Mouse (Mus musculus): Measurements from ENCODE around the gene Syt12.

The Syt12 gene

DNA sequence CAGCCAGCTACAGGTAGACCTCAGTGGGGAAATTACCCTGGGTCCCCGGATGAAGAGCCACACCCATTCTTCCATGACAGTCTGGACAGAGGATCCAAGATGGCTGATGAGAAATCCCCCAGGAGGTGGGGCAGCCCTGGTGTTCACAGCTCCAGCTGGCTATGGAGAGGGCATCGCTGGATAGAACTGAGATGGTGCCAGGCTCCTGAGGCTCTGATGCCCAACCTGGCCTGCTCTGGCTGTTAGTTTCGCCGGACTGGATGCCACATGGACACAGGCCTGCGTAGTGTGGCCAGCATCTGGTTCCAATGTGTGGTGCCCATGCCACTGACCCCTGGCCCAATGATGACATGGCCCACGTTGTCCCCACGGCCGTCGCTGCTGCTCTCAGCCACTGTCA, 29.8 kb downstream of the Syt12 start:
- DNase-seq (ENCODE audit: low read depth) = no peak

DNA sequence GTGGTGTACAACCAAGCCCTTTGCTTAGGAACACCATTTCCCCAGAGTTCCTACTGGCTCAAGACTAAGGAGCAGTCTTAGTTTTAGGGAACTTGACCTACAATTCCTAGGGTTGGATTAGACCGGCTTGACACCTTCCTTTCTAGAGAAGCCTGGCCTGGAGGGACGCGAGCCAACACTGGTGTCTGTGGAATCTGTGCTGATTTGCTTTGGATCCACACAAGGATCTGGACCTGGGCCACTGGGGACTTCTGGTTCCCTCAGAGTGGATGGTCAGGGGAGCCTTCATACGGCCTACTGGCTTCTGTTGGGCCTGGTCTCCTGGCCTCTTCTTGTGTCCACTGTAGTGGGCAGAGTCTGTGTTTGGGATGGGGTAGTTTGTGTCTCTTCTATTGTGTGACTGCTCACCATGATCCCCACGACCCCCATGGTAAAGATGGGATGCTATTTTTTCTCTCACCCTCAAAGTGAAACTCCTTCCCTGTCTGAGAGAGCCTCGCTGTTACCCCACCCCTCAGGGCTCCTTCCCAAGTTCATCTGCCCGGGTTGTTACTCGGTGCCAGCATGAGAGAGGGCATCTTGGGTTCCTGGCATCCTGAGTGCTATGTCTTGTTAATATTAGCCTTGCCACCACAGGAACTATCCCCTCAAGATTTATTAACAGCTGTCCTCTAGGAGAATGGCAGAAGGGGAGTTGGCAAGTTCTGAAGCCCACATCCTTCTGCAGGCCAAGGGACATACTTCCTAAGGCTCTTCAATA, 30.4 kb downstream of the Syt12 start:
- DNase-seq (ENCODE audit: low read depth) = no peak

GRCm38 (mm10) chr19:4442408-4442807, 34.8 kb downstream of the Syt12 start:
- DNase-seq (ENCODE audit: low read depth) = peak; percentile 93

DNA sequence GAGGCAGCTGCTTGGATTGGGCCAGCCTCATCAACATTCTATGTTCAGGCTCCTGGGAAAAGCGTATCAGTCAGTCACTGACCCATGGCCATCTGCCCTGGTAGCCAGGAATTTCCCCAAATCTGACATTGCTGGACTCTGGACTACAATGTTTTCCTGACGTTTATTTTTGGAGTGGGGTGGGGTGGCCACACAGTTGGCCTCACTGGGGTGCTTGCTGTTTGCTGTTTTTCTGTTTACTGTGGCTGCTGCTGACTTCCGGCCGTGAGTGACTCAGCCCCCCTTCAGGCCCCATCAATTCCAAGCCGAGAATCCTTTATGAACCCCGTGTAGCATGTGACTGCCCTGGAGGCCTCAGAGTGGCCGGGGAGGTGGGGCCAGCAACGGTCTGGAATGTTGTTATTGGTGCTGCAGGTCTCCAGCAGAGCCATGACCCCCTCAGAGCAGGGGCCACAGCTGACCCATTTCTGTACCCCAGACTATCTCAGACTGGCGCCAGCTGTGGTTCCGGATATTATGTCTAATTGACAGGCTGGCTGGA, 35.6 kb downstream of the Syt12 start:
- peak; percentile 76 for DNase-seq (ENCODE audit: low read depth)

GRCm38 (mm10) chr19:4441090-4441591, 36.1 kb downstream of the Syt12 start:
- DNase-seq (ENCODE audit: low read depth) = peak; percentile 74

DNA sequence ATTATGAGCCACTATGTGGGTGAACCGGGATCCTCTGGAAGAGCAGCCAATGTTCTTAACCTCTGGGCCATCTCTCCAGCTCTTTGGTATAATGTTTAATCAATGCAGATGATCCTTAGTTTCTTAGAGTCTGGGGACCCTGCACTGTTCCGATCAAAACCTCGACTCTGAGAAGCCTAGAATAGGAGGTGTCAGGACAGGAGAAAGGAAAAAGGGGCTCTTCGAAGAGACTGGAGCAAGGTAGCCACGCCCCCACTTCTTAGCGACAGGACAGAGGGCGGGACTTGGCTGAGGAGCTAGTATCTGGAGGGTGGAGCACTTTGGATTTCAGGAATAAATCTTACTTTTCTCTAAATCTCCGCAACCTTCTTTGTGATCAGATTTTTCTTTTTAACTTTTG, 37.0 kb downstream of the Syt12 start:
- DNase-seq (ENCODE audit: low read depth) = peak; percentile 78

DNA sequence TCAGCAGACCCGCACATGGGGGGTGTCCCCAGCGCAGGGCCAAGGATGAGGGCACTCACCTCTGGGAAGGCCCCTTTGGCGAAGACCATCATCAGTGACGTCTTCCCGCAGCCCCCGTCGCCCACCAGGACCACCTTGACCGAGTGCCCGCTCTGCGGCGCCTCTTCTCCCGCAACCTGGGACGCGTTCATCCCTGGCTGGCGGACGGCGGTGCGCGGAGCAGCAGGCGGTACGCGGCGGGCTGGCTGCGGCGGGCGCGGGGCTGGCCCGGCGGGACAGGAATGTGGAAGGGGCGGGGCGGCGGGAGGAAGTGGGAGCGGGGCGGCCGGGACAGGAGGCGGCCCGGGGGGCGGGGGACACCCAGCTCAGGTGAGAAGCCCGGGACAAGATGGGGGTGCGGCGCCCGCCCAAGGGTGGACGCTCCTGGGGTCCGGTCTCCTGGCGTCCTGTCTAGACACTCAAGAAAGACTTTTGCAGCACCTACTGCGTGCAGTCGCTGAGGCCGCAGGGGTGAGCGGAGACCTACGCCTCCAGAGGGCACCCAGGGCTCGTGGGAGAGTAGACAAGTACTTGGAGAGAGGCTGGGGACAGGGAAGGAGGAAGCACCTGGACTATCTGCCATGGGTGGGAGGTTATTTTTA, 38.0 kb downstream of the Syt12 start, which contains the start of gene Rhod:
Rhod (minus strand) TSS at position 272 of the 641 bp plus-strand sequence.
- peak; percentile 73 for DNase-seq (ENCODE audit: low read depth)

GRCm38 (mm10) chr19:4438791-4439160, 38.5 kb downstream of the Syt12 start:
- DNase-seq (ENCODE audit: low read depth) = no peak

- peak; percentile 64 for DNase-seq (ENCODE audit: low read depth)
Observed at GRCm38 (mm10) chr19:4437886-4438285, 39.4 kb downstream of the Syt12 start.

- no peak for DNase-seq (ENCODE audit: low read depth)
Observed at GRCm38 (mm10) chr19:4436254-4436653, 41.0 kb downstream of the Syt12 start.

DNA sequence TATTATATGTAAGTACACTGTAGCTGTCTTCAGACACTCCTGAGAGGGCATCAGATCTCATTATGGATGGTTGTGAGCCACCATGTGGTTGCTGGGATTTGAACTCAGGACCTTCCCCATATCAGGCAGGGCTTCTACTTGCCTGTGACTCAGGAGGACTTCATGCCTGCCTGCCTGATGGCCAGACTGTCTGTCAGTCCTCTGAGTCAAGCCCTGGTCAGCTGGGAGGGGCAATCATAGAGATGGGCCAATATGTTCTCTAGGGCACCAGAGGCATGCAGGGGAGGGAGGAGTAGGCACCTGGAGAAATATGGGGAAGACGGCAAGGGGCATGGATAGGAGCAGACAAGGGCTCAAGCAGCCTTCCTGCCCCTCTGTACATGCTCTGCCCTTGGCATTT, 42.2 kb downstream of the Syt12 start:
- DNase-seq (ENCODE audit: low read depth) = no peak

DNA sequence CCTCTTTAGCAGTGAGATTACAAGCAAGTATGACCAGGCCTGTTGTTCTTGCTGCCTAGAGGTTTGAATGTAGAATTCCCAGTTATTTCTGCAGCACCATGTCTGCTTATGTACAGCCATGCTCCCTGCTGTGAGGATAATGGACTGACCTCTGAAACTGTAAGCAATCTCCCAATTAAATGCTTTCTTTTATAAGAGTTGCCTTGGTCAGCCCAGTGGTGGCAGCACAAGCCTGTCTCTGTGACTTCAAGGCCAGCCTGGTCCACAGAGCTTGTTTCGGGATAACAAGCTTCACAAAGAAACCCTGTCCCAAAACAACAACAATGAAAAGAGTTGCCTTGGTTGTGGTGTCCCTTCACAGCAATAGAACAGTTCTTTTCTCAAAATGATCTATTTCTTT, 43.5 kb downstream of the Syt12 start:
- DNase-seq (ENCODE audit: low read depth) = no peak

DNA sequence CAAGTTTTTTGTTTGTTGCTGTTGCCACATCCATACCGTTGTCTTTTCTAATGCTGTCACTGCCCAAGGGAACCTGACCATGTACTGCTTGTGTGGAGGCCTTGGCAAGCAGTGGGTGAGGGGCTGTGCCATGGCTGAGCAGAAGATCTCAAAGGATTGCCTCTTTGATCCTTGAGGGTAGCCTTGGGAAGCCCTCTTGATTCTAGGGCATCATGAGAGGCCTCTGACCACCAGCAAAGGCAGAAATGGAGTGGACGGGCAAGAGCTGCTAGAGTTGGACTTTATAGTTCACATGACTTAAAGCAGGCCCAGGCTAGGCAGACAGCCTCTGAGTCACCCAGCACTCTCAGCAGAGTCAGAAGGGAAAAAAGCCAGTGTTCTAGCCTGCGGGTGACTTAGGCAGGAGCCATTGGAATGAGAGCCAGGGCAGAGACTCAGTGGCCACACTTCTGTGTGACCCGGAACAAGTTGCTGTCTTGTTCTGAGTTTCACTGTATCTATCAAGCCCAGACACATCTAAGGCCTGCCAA, 47.1 kb downstream of the Syt12 start:
- peak; percentile 79 for DNase-seq (ENCODE audit: low read depth)

DNA sequence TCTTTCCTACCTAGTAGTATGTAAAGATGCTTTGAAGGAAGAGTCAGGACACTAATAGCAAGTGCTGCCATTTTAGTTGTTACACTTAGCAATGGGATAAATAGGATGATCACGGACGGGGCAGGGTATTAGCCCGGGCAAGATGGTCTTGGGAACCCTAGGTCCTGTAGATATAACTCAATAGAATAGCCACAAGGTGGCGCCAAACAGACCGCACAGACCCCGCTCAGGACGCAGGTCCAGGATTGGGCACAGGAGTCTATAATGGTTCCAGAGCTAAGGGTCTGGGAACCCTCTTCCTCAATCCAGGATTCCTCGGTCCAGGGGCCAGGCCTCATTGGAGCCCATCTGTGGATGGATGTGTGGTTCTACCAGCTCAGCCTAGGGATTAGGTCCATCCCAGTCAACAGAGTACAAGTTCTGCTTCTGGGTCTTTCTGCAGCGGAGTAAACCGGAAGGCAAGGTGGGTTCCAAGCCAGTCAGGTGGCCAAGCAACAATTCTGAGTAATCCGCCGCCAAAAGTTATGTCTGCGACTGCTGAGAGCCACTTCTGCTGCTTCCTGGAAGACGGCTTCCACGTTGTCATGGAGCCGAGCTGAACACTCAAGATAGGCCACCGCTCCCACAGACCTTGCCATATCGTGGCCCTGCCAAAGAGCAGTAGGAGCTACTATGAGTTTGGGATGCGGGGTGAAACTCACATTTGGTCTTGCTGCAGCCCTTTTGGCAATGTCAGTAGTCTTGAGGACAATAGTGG, 51.5 kb downstream of the Syt12 start:
- DNase-seq (ENCODE audit: low read depth) = peak; percentile 58

GRCm38 (mm10) chr19:4423021-4423420, 54.2 kb downstream of the Syt12 start:
- no peak for DNase-seq (ENCODE audit: low read depth)

DNA sequence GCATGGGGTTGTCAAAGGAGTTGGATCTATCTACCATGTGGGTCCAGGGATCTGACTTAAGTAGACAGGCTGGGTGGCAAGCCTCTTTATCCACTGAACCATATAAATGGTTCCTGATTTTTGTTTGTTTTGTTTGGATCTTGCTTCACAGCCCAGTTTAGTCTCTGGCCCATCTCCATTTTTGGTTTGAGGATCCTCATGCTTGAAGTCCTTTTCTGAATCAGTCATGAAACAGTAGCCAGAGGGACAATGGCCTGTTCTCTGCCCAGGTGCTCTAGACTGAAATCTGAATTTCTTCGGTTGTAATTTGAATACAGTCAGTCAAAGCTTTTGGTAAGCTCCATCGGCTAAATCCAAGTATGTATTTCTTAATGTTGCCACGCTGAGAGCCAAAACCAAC, 54.7 kb downstream of the Syt12 start:
- DNase-seq (ENCODE audit: low read depth) = no peak

DNA sequence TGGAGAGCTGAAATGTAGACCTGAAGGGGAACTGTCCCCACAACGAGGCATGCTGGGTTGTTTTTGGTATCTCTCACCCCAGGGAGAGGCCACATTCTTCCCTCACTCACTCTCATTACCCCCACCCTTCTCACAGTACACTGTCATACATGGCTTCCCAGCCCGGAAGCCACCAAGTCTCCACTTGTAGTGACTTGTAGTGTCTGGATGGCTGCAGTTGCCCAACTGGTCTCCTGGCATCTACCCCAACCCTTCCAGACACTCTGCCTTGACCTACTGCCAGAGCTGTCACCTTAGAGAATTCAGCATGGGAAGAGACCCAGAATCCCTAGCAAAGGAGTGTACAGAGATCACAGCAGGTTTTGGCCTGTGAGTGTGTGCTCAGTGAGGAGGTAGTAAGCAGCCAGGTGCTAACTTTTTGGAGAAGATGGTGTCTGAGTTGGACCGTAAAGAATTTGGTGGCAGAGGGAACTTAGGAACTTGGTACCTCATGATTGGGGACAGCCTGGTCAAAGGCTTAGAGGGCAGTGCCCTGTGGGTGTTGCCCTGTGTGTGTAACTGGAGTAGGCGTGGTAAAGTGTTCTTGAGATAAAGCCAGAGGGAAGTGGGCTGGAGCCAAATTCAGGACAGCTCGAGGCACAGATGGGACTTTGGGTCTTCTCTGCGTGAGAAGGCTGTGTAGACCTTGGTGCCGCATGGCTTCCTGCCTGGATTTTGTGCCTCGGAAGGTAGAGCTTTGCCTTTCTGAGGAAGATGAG, 56.9 kb downstream of the Syt12 start:
- no peak for DNase-seq (ENCODE audit: low read depth)

GRCm38 (mm10) chr19:4419711-4420110, 57.5 kb downstream of the Syt12 start:
- DNase-seq (ENCODE audit: low read depth) = no peak

DNA sequence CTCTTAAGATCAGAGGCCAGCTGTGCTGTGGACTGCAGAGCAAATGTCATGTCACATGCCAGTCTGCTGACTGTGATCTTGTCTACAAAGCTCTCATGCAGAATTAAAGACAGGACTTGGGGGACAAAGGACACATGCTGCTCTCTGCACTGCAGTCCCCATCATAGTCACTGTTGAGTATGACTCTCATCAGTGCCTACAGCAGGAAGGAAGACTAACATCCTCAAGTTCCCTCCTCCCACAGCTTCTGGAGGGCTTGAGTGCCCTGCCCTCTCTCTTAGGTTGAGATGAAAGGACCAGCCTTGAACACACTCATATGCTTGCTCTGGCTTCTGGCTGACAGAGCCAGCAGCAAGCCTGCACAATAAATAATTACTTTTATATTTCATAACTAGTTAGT, 59.5 kb downstream of the Syt12 start:
- no peak for DNase-seq (ENCODE audit: low read depth)

DNA sequence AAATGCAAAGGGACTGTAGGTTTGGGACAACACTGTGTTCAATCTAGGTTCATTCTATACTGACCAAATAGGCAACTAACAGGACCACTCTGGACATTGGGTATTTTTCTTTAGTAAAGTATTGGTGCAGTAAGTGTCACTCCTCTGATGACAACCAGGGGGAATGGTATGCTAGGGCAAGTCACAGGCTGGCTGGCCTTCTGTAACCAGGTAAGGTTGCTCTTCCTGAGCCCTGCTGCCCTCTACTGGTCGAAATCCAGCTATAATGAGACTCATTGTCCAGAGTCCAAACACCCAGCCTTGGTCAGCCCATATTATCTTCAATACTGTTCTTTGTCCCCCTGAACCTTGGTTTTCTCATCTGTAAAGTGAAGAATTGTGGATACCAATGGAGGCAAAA, 60.1 kb downstream of the Syt12 start:
- DNase-seq (ENCODE audit: low read depth) = peak; percentile 83

DNA sequence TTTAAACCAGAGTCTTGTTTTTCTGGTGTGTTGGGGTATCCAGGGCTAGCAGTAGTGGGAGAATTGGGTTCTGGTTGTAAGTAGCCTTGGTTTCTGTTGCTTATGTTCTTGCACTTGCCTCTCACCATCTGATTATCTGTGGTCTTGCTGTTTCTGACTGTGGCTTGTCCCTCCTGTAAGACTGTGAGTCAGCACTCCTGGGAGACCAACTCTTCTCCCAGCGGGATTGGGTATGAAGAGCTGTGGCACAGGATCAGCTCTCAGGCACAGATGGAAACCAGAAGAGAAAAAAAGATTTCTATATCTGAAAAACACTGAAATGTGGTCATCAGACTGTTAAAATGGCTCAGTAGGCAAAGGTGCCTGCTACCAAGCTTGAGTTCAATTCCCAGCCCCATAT, 62.6 kb downstream of the Syt12 start:
- no peak for DNase-seq (ENCODE audit: low read depth)

DNA sequence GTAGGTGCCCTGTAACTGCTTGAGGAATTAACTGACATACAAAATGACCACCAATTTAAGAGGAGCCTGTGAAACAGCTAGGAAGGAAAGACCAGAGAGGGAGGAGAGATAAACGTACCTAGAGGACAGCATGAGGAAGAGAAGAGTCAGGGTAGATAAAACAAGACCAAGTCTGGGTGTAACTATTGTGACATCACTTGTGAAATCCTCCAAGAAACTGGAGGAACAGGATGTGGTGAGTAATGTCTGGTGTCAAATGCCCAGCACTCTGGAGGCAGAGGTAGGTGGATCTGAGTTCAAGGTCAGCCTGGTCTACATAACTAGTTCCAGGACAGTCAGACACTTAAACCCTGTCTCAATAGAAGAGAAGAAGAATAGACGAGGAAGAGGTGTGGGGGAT, 68.2 kb downstream of the Syt12 start:
- DNase-seq (ENCODE audit: low read depth) = no peak
